Mouse (Mus musculus): ENCODE measurements at regions not wholly inside any gene's neighbourhood (a gene's known extent, or its start where the extent isn't known, plus 50 kb on each side); places are given as distances from the start of the nearest gene placed in this dataset.

- no peaks in the 10 kb centered on the region for H3K4me1 ChIP-seq (replicated peaks; ENCODE audit: control insufficient read depth, insufficient read depth, low read length)
- H3K4me3 ChIP-seq (replicated peaks; ENCODE audit: low read length) = no peak overlapping the region
These were observed 151.2 kb upstream of the Xylt1 start for GRCm38 (mm10) chr7:117229619-117230018.

GRCm38 (mm10) chr7:117256819-117257218 is 124.0 kb upstream of the Xylt1 start:
- Histone ChIP-seq H3K27ac (ENCODE audit: low read length) (no peak overlapping the region), H3K4me3 (replicated peaks; ENCODE audit: low read length) (no peak overlapping the region), H3K27me3 (replicated peaks; ENCODE audit: control insufficient read depth, insufficient read depth, low read length) (no peaks in the 10 kb centered on the region), H3K4me1 (replicated peaks; ENCODE audit: control insufficient read depth, insufficient read depth, low read length) (peaks cover 3% of the 10 kb centered on the region; the same call in 1 of the 2 replicates), H3K9ac (replicated peaks; ENCODE audit: low read depth, low read length) (no peak overlapping the region), H3K36me3 (ENCODE audit: control insufficient read depth, insufficient read depth) (no peaks in the 10 kb centered on the region), H3K9me3 (ENCODE audit: control insufficient read depth, low read length) (no peaks in the 10 kb centered on the region), H3K4me2 (ENCODE audit: low read length) (no peak overlapping the region)
- no peak for ATAC-seq
- 87% methylated on average over 9 of the region's 9 CpGs for WGBS

More at GRCm38 (mm10) chr7:117229619-117230018, 151.2 kb upstream of the Xylt1 start:
- no peak overlapping the region for H3K27ac ChIP-seq (ENCODE audit: low read length)
- no peaks in the 10 kb centered on the region for H3K27me3 ChIP-seq (replicated peaks; ENCODE audit: control insufficient read depth, insufficient read depth, low read length)
- H3K36me3 ChIP-seq (ENCODE audit: control insufficient read depth, insufficient read depth) = no peaks in the 10 kb centered on the region
- H3K9ac ChIP-seq (replicated peaks; ENCODE audit: low read depth, low read length) = no peak overlapping the region
- no peak overlapping the region for H3K4me2 ChIP-seq (ENCODE audit: low read length)
- ATAC-seq = no peak
- H3K9me3 ChIP-seq (ENCODE audit: control insufficient read depth, low read length) = no peaks in the 10 kb centered on the region
- WGBS = 83% methylated on average over 5 of the region's 5 CpGs

DNA sequence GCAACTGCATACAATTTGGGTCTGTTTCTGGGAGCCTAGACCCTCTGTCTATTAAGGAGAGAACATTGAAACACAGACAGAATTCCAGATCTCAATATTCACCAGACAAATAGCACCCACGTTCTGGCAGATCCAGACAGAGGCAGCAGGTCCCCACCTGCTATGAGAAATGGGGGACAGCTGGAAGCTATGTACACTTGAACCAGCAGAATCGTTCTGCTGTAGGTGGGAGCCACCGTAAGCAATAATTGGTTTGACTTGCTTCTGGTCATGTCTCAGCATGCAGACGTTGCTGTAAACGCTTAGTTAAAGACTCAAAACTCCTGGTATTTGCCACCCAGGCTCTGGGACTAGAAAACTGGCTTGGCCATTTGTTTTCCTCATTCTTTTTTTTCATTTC is 122.2 kb upstream of the Xylt1 start:
- Histone ChIP-seq H3K36me3 (ENCODE audit: control insufficient read depth, insufficient read depth) (no peaks in the 10 kb centered on the region), H3K27me3 (replicated peaks; ENCODE audit: control insufficient read depth, insufficient read depth, low read length) (no peaks in the 10 kb centered on the region), H3K4me2 (ENCODE audit: low read length) (no peak overlapping the region), H3K27ac (ENCODE audit: low read length) (no peak overlapping the region), H3K9me3 (ENCODE audit: control insufficient read depth, low read length) (no peaks in the 10 kb centered on the region), H3K9ac (replicated peaks; ENCODE audit: low read depth, low read length) (no peak overlapping the region), H3K4me1 (replicated peaks; ENCODE audit: control insufficient read depth, insufficient read depth, low read length) (peaks cover 3% of the 10 kb centered on the region; the same call in 1 of the 2 replicates), H3K4me3 (replicated peaks; ENCODE audit: low read length) (no peak overlapping the region)
- 60% methylated on average over 5 of the region's 5 CpGs for WGBS
- ATAC-seq = no peak

DNA sequence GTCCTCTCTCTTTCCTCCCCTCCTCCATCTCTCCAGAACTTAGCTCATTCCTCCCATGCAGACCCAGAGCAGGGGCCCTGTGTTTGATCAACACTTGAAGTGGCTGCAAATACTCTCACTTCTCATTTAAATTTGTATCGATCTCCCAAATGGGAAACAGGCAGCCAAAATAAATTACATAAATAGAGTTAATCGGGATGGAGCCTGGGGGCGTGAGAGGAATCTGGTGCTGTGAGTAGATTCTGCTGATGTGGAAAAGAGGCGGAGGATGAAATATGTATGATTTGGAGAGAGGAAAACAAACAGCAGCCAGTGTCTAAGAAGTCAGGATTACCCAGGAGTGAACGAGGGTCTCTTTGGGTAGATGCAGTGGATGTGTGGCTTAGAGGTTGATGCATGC is 121.6 kb upstream of the Xylt1 start:
- no peak overlapping the region for H3K9ac ChIP-seq (replicated peaks; ENCODE audit: low read depth, low read length)
- ATAC-seq = no peak
- H3K4me3 ChIP-seq (replicated peaks; ENCODE audit: low read length) = no peak overlapping the region
- no peak overlapping the region for H3K4me2 ChIP-seq (ENCODE audit: low read length)
- 47% methylated on average over 5 of the region's 5 CpGs for WGBS
- no peaks in the 10 kb centered on the region for H3K9me3 ChIP-seq (ENCODE audit: control insufficient read depth, low read length)
- no peaks in the 10 kb centered on the region for H3K36me3 ChIP-seq (ENCODE audit: control insufficient read depth, insufficient read depth)
- H3K27ac ChIP-seq (ENCODE audit: low read length) = no peak overlapping the region
- H3K27me3 ChIP-seq (replicated peaks; ENCODE audit: control insufficient read depth, insufficient read depth, low read length) = no peaks in the 10 kb centered on the region
- H3K4me1 ChIP-seq (replicated peaks; ENCODE audit: control insufficient read depth, insufficient read depth, low read length) = peaks cover 3% of the 10 kb centered on the region; the same call in 1 of the 2 replicates

- ATAC-seq = no peak
- Histone ChIP-seq H3K27me3 (replicated peaks; ENCODE audit: control insufficient read depth, insufficient read depth, low read length) (no peaks in the 10 kb centered on the region), H3K36me3 (ENCODE audit: control insufficient read depth, insufficient read depth) (no peaks in the 10 kb centered on the region), H3K4me1 (replicated peaks; ENCODE audit: control insufficient read depth, insufficient read depth, low read length) (peaks cover 3% of the 10 kb centered on the region; the same call in 1 of the 2 replicates), H3K4me2 (ENCODE audit: low read length) (no peak overlapping the region), H3K9ac (replicated peaks; ENCODE audit: low read depth, low read length) (no peak overlapping the region), H3K9me3 (ENCODE audit: control insufficient read depth, low read length) (no peaks in the 10 kb centered on the region), H3K27ac (ENCODE audit: low read length) (no peak overlapping the region), H3K4me3 (replicated peaks; ENCODE audit: low read length) (no peak overlapping the region)
- WGBS = 58% methylated on average over 6 of the region's 6 CpGs
These were observed 121.0 kb upstream of the Xylt1 start for GRCm38 (mm10) chr7:117259674-117260294.

DNA sequence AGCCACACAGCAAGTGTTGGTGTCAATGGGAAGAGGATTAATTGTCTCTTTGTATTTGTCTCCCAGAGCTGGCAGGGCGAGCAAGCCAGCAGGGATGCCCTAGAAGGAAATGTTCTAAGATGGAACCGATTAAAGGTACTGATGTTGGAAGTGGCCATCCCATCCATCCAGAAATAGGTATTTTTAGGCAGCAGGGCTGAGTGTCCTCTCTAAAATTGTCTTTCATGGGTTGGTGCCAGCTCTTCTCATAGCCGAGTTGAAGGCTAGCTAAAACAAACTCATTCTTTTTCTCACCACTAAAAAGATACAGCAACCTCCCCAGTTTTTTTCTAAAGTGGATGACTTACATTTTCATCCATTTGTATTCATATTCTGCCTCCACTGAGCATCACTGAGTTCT is 120.2 kb upstream of the Xylt1 start:
- Histone ChIP-seq H3K9ac (replicated peaks; ENCODE audit: low read depth, low read length) (no peak overlapping the region), H3K4me2 (ENCODE audit: low read length) (no peak overlapping the region), H3K9me3 (ENCODE audit: control insufficient read depth, low read length) (no peaks in the 10 kb centered on the region), H3K4me3 (replicated peaks; ENCODE audit: low read length) (no peak overlapping the region), H3K27ac (ENCODE audit: low read length) (no peak overlapping the region), H3K27me3 (replicated peaks; ENCODE audit: control insufficient read depth, insufficient read depth, low read length) (no peaks in the 10 kb centered on the region), H3K36me3 (ENCODE audit: control insufficient read depth, insufficient read depth) (no peaks in the 10 kb centered on the region), H3K4me1 (replicated peaks; ENCODE audit: control insufficient read depth, insufficient read depth, low read length) (peaks cover 3% of the 10 kb centered on the region; the same call in 1 of the 2 replicates)
- no peak for ATAC-seq
- WGBS = 59% methylated on average over 3 of the region's 3 CpGs

DNA sequence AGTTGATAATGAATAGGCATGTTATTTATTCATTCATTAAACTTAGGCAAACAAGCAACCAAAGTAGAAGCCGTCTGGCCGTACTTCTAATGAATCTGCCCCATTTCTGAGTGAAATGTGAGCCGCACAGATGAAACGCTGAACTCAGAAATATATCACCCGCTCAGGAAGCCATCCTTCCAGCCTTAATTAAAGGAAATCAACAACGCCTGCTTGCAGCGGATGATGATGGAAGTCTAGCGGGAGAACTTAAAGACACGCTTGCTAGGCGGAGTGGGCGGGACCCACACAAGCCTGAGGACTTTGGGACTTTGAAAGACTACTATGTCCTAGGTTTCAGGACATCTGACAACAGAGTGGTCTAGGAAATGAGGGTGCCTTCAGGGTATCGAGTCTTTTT is 117.7 kb upstream of the Xylt1 start:
- Histone ChIP-seq H3K4me1 (replicated peaks; ENCODE audit: control insufficient read depth, insufficient read depth, low read length) (peaks cover 13% of the 10 kb centered on the region), H3K36me3 (ENCODE audit: control insufficient read depth, insufficient read depth) (no peaks in the 10 kb centered on the region), H3K4me3 (replicated peaks; ENCODE audit: low read length) (no peak overlapping the region), H3K9me3 (ENCODE audit: control insufficient read depth, low read length) (no peaks in the 10 kb centered on the region), H3K4me2 (ENCODE audit: low read length) (no peak overlapping the region), H3K27ac (ENCODE audit: low read length) (no peak overlapping the region), H3K9ac (replicated peaks; ENCODE audit: low read depth, low read length) (no peak overlapping the region), H3K27me3 (replicated peaks; ENCODE audit: control insufficient read depth, insufficient read depth, low read length) (no peaks in the 10 kb centered on the region)
- 71% methylated on average over 12 of the region's 12 CpGs for WGBS
- no peak for ATAC-seq

- H3K36me3 ChIP-seq (ENCODE audit: control insufficient read depth, insufficient read depth) = no peaks in the 10 kb centered on the region
- H3K4me3 ChIP-seq (replicated peaks; ENCODE audit: low read length) = no peak overlapping the region
- H3K4me2 ChIP-seq (ENCODE audit: low read length) = no peak overlapping the region
- H3K4me1 ChIP-seq (replicated peaks; ENCODE audit: control insufficient read depth, insufficient read depth, low read length) = peaks cover 12% of the 10 kb centered on the region
- WGBS = 92% methylated on average over 6 of the region's 6 CpGs
- no peaks in the 10 kb centered on the region for H3K9me3 ChIP-seq (ENCODE audit: control insufficient read depth, low read length)
- H3K27me3 ChIP-seq (replicated peaks; ENCODE audit: control insufficient read depth, insufficient read depth, low read length) = no peaks in the 10 kb centered on the region
- no peak for ATAC-seq
- H3K9ac ChIP-seq (replicated peaks; ENCODE audit: low read depth, low read length) = no peak overlapping the region
- no peak overlapping the region for H3K27ac ChIP-seq (ENCODE audit: low read length)
These were observed 116.4 kb upstream of the Xylt1 start for GRCm38 (mm10) chr7:117264341-117264740.

GRCm38 (mm10) chr7:117268096-117268495 is 112.7 kb upstream of the Xylt1 start:
- H3K4me2 ChIP-seq (ENCODE audit: low read length) = no peak overlapping the region
- H3K27ac ChIP-seq (ENCODE audit: low read length) = no peak overlapping the region
- no peak for ATAC-seq

More at GRCm38 (mm10) chr7:117268096-117268495, 112.7 kb upstream of the Xylt1 start:
- Histone ChIP-seq H3K9ac (replicated peaks; ENCODE audit: low read depth, low read length) (no peak overlapping the region), H3K9me3 (ENCODE audit: control insufficient read depth, low read length) (no peaks in the 10 kb centered on the region), H3K27me3 (replicated peaks; ENCODE audit: control insufficient read depth, insufficient read depth, low read length) (no peaks in the 10 kb centered on the region), H3K36me3 (ENCODE audit: control insufficient read depth, insufficient read depth) (no peaks in the 10 kb centered on the region), H3K4me3 (replicated peaks; ENCODE audit: low read length) (no peak overlapping the region), H3K4me1 (replicated peaks; ENCODE audit: control insufficient read depth, insufficient read depth, low read length) (peaks cover 15% of the 10 kb centered on the region)
- WGBS = 64% methylated on average over 7 of the region's 7 CpGs
